Mouse (Mus musculus) urinary bladder, postnatal 4 days (tissue): ENCODE results near the gene Fam163a.
"Not testable (repeated sequence)": the region's sequence is repeated elsewhere in the genome, so short reads cannot be mapped to it uniquely, and the experiment has no call there.

Experiments used
- DNase-seq, 2 experiments: peaks; one replicate each; pipeline ENCODE4 v3.0.0; 2021 to 2022; ENCODE audit warnings: low spot score in 2 of 2

The Fam163a gene

GRCm38 (mm10) chr1:156077655-156078054 lies 127.2 kb downstream of the Fam163a start:
- no peak for DNase-seq

GRCm38 (mm10) chr1:156076474-156076873 lies 128.4 kb downstream of the Fam163a start:
- DNase-seq: no peak

- DNase-seq: no peak
These were observed 130.3 kb downstream of the Fam163a start for GRCm38 (mm10) chr1:156074575-156074974.

- DNase-seq: no peak
These were observed 131.5 kb downstream of the Fam163a start for GRCm38 (mm10) chr1:156073169-156073821.

- DNase-seq: no peak
These were observed 134.7 kb downstream of the Fam163a start for GRCm38 (mm10) chr1:156070106-156070505.

- DNase-seq: no peak
These were observed 138.7 kb downstream of the Fam163a start for GRCm38 (mm10) chr1:156066133-156066532.

GRCm38 (mm10) chr1:156062193-156062592 lies 142.6 kb downstream of the Fam163a start:
- no peak for DNase-seq

GRCm38 (mm10) chr1:156058207-156058606 lies 146.6 kb downstream of the Fam163a start:
- DNase-seq: no peak

- no peak for DNase-seq
These were observed 158.1 kb downstream of the Fam163a start for GRCm38 (mm10) chr1:156046688-156047087.

- no peak for DNase-seq
These were observed 160.6 kb downstream of the Fam163a start for GRCm38 (mm10) chr1:156044211-156044611.

- DNase-seq: no peak
These were observed 161.8 kb downstream of the Fam163a start for GRCm38 (mm10) chr1:156043027-156043426.

- DNase-seq: no peak
These were observed 162.3 kb downstream of the Fam163a start for GRCm38 (mm10) chr1:156042481-156042880.

GRCm38 (mm10) chr1:156041451-156042241 lies 163.2 kb downstream of the Fam163a start:
- no peak for DNase-seq

- peak; percentile 84 to 89 for DNase-seq
These were observed 164.0 kb downstream of the Fam163a start for GRCm38 (mm10) chr1:156040731-156041401.

- DNase-seq: not testable (repeated sequence)
These were observed 164.8 kb downstream of the Fam163a start for GRCm38 (mm10) chr1:156039989-156040388.

- DNase-seq: no peak
These were observed 167.7 kb downstream of the Fam163a start for GRCm38 (mm10) chr1:156037144-156037583.

GRCm38 (mm10) chr1:156035930-156036737 lies 168.7 kb downstream of the Fam163a start, which contains the start of gene Tor1aip1:
Gene Tor1aip1, minus strand, starts transcription at chr1:156036480.
- peak; percentile 96 to 97 for DNase-seq

GRCm38 (mm10) chr1:156035269-156035929 lies 169.4 kb downstream of the Fam163a start, which contains the start of gene Tor1aip2:
Gene Tor1aip2, plus strand, starts transcription at chr1:156035403.
- peak; percentile 80 to 84 for DNase-seq

GRCm38 (mm10) chr1:156034661-156035060 lies 170.2 kb downstream of the Fam163a start:
- no peak for DNase-seq

- no peak for DNase-seq
These were observed 170.9 kb downstream of the Fam163a start for GRCm38 (mm10) chr1:156033921-156034320.
